Mouse (Mus musculus) kidney, postnatal 4 days (tissue): ENCODE results near the gene Emilin2.
"Not testable (repeated sequence)": the region's sequence is repeated elsewhere in the genome, so short reads cannot be mapped to it uniquely, and the experiment has no call there.

Source experiments
- DNase-seq, 2 experiments: peaks; one replicate each; pipeline ENCODE4 v3.0.0; 2021; ENCODE audit warnings: mixed read lengths in 2 of 2

Gene Emilin2

DNA sequence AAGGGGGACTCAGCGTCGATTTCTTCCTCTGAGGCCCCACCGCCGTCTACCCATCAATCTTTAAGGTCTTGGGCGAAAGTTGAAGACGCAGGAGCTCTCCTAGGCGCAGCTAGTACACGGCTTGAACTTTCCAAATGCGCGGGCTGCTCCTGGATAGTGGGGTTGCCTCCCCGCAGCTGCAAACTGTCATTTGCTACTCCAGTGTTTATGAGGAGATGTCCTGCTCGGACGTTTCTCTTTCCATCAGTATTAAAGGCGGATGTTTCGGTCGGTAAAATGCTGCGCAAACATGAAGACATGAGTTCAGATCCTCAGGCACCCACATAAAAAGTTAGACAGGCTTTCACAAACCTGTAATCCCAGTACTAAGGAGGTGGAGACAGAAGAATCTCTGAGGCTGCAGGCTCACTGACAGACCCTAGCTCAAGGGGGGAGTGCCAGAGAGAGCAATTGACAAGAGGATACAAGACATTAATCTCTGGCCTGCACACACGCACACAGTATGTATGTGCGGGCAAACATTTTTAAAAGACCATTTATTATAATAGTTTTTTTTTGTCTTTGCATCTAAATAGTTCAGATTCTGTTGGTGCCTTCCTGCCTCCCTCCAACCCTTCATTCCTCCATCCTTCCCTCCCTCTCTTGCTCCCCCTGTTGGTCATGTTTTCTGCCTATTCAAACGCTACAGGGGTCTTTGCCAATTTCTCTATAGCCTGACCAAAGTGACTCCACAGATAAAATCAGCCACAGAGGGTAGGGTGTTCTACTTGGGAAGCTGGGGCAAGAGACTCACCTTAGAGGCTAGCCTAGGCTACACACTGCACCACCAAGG is at the start of gene Emilin2:
Gene Emilin2 (minus strand): TSS at position 639 of the 832 bp plus-strand sequence.
- peak; percentile 22 to 47 for DNase-seq

DNA sequence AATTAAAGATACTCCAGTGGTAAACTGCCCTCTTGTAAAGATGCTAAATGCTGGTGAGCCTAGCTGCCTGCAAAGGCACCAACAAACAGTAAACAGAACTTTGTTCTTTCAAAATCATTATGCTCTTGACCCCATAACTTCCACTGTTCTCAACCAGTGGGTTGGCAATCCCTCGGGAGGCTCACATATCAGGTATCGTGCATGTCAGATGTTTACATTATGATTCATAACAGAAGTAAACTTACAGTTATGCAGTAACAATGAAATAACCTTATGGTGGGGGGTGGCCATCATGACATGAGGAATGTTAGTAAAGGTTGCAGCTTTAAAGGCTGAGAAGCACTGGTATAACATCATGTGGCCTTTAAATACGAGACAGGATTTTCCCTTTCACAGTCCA is 43.7 kb upstream of the Emilin2 start:
- DNase-seq, result no peak

- no peak for DNase-seq
These were observed 42.4 kb upstream of the Emilin2 start for GRCm38 (mm10) chr17:71354205-71354604.

DNA sequence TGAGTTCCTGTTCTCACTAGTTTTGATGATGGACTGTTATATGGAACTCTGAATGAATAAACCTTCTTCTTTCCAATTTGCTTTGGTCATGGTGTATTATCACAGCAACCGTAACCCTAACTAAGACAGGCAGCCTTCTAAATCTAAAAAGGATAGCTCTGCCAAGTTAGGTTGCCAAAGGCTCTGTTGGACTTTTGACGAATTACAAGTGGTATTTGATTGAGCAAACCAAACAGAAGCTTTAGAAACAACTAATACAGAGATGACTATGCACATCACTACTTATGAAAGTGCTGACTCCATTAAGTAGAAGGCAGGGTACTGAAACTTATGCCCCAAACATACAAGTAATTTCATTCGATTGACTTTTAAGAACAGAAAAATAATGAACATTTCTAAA is 36.4 kb upstream of the Emilin2 start:
- no peak for DNase-seq

DNA sequence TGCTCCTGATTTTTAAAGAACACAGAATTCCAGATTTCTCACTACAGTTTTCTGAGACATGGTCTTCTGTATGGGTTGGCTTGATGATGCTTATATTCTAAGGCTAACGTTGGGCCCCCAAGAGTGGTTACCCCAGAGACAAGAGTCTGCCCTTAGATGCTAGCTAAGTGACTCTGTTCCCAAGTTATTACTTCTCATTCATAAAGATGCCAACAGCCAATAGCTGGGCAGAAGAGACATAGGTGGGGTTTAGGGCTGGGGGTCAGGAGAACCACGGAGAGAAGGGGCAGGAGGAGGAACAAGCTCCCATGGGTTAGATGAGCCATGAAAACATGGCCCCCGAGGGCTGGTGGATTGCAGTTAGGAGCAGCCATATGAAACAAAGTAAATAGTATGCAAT is 30.2 kb upstream of the Emilin2 start:
- no peak for DNase-seq

DNA sequence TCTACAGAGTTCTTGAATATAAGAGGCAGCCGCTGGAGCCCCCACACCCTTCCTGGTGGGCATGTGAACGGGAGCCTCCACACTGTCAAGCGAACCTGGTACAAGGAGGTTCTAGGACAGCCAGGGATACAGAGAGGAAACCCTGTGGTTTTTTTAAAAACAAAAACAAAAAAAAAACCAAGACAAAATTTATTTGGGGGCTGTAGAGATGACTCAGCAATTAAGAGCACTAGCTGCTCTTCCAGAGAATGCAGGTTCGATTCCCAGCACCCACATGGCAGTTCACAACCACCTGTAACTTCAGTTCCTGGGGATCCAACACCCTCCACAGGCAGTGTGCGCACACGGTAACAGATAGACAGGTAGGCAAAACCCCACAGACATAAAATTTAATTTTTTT is 26.8 kb upstream of the Emilin2 start:
- DNase-seq, result no peak

GRCm38 (mm10) chr17:71337546-71337945 is 25.8 kb upstream of the Emilin2 start:
- DNase-seq, result no peak

DNA sequence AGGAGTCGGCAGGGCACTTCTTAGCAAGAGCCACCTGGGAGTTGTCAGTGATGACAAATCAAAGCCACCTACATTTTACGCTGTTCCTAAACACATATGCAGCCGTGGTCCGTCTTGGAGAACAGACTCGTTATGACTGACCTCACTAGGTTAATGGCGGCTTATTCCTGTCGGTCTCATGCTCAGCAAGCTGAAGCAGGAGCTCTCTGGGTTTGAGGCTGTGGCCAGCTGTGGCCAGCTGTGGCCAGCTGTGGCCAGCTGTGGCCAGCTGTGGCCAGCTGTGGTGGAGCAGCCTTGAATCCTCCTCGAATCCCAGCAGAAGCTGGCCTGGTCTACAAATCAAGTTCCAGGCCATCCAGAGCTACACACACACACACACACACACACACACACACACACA is 24.6 kb upstream of the Emilin2 start:
- DNase-seq, result peak in 1 of 2 experiments; percentile 35

DNA sequence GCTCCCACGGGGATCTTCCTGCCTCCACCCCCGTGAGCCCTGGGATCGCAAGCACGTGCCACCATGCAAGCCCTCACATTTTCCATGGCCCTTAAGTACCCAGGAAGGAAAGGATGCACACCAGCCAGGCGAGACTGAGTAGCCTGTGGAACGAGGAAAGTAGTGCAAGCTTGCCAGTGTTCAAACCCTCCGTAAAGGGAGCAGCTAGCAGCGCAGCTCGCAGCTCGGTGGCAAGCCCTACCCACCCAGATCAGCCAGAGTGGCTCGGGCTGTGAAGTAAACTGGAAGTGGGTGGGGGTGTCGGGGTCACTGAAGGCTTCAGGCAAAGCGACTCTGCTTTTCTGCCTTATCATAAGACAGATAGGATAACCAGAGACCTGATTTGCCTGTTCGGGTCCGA is 20.5 kb upstream of the Emilin2 start:
- DNase-seq, result peak in 1 of 2 experiments; percentile 33

- DNase-seq, result not testable (repeated sequence)
These were observed 9.0 kb upstream of the Emilin2 start for GRCm38 (mm10) chr17:71320731-71321130.

- no peak for DNase-seq
These were observed 7.6 kb upstream of the Emilin2 start for GRCm38 (mm10) chr17:71319361-71319760.

DNA sequence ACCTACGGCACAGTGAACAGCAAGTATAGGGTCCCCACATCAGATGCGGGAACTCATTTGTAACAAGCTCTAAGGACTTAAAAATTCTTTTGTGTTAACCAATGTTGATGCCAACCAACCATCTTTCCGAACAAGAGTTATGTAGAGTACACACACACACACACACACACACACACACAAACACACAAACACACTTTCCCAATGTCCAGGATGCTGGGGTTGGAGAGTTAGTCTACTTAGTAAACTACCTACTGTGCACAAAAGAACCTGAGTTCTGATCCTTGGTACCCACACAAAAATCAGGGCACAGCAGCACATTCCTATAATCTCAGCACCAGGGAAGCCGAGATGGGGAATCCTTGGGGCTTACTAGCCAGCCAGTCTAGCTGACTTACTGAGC is 5.8 kb upstream of the Emilin2 start:
- DNase-seq, result no peak

DNA sequence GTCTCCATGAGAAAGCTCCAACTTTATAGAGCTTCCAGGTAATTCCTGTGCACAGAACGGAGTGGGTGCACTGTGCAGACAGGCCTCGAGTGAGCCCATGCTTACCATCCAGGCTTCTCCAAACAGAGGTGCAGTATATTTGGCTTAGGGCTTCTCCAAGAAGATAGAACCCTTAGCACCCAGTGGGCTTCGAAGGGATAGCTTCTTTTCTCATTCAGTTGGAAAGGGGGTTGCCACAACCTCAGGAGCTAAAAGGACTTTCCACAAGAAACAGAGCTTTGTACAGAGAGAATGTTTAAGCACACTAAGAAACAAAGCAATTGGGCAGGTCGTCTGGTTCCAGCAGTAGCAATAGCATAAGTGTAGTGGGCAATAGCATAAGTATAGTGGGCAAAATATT is 2.5 kb upstream of the Emilin2 start:
- no peak for DNase-seq

GRCm38 (mm10) chr17:71310486-71311339 is 1.1 kb downstream of the Emilin2 start:
- DNase-seq, result peak; percentile 51 to 66

DNA sequence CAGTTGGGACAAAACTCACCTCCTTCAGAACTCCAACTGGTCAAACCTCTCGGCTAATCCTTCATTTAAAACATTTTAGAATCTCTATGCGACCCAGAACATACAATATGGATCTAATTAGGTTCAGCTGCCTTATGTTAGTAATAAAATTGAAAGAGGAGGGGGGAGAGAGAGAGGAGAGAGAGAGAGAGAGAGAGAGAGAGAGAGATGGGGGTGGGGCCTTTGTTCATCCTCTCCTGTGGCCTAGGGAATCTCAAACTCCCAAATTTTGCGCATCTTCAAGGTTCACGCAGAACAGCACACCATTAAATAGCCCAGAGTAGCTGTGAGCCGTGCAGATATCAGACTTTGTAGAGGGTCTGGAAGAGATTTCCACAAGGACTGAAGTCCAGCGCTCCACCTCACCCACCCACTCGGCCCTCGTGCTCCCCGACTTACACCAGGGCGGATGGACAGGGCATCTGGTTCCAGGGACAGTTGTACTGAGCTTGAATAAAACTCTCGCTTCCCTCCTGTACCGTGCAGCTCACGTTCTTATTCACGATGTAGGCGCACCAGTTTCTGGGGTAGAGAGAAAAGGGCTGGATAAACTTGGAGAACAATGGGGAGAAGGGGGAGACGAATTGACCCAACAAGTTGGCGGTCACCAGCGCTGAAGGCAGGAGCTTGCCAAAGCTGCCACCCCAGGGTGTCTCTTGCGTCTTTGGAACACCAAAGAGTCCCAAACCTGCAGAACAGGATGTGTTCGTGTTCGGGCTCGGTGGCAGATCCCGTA is 1.9 kb downstream of the Emilin2 start:
- peak; percentile 11 to 15 for DNase-seq

GRCm38 (mm10) chr17:71309141-71309540 is 2.6 kb downstream of the Emilin2 start:
- no peak for DNase-seq

DNA sequence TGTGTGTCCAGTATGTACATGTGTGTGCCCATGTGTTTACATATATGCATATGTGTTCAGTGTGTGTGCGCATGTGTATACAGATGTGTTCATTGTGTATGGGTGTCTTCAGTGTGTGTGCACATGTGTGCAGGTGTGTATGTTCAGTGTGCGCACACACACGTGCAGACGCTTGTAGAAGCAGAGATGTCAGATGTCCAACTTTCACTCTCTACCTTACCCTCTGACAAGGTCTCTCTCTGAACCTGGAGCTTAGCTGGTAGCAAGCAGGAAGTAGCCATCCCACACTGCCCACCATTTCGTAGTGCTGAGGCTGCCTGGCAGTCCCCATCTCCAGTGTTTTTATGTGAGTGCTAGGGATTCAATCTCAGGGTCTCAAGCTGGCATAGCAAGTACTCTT is 3.5 kb downstream of the Emilin2 start:
- no peak for DNase-seq

DNA sequence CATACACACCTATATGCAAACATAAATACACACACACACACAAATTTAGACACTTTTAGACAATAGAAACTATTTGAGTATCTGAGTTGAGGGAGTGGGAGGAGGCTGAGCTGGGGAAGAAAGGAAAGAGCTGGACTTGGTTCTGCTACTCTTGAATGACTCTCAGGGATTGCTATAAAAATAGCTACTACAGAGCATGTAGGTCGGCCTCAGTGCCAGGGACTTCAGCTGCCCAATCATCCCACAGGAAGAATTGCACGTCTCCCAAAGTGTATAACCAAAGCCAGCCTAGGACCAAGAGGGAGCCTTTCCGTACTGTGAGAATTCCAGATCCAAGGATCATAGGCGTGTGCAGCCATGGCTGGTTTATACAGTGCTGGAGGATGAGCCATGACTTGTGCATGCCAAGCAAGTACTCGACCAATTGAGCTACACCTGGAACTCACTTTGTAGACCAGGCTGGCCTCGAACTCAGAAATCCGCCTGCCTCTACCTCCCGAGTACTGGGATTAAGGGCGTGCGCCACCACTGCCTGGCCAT is 4.5 kb downstream of the Emilin2 start:
- no peak for DNase-seq

GRCm38 (mm10) chr17:71306716-71307115 is 5.1 kb downstream of the Emilin2 start:
- no peak for DNase-seq

DNA sequence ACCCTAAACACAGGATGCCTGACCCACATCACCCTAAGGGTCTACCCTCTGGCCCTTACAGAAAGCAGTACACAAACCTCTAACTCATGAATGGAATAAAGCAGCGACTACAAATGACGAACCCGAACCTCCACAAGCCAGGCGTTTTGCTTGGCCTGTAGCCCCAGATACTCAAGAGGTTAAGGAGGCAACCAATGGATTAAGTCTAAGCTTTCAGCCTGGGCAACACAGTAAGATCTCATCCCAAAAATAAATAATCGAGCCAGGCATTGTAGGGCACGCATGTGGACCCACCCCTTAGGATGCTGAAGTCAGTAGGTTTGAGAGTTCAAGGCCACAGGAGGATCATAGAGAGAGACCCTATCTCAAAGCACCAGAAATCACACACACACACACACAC is 5.7 kb downstream of the Emilin2 start:
- DNase-seq, result no peak

- DNase-seq, result no peak
These were observed 8.3 kb downstream of the Emilin2 start for GRCm38 (mm10) chr17:71303444-71303843.

- no peak for DNase-seq
These were observed 10.4 kb downstream of the Emilin2 start for GRCm38 (mm10) chr17:71301413-71301812.

DNA sequence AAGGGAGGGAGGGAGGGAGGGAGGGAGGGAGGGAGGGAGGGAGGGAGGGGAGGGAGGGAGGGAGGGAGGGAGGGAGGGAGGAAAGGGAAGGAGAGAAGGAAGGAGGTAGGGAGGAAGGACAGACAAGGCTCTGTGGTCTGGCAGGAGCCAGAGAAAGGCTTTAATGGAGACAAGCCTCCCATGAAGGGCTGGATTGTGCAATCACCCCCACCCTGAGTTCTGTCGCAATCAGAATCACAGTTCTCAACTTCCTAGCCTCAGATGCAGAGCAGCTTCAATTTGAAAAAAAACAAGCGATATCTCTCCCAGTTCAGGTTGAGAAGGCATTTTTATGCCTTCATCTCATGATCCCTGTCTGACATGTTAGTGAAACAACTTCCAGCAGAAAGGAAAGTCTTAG is 11.4 kb downstream of the Emilin2 start:
- DNase-seq, result no peak
